Mouse (Mus musculus) small intestine, adult 2 months (tissue): ENCODE results near the gene Asic4.

Experiments
- CTCF ChIP-seq: fragments of 200-500 bp; IDR thresholded peaks from 2 replicates; pipeline ENCODE4 v1.5.1; 2012; ENCODE audit warnings: low read depth, mild to moderate bottlenecking, control low read depth, inconsistent platforms, low read length, moderate library complexity, mixed read lengths; ENCODE audit not compliant: insufficient replicate concordance, insufficient read length; ENCODE audit errors: extremely low read depth
- POLR2A ChIP-seq: fragments of 200-500 bp; IDR thresholded peaks from 2 replicates; pipeline ENCODE4 v1.6.1; 2012; ENCODE audit warnings: low read depth, mild to moderate bottlenecking, control low read depth, inconsistent platforms, low read length, moderate library complexity

DNA sequence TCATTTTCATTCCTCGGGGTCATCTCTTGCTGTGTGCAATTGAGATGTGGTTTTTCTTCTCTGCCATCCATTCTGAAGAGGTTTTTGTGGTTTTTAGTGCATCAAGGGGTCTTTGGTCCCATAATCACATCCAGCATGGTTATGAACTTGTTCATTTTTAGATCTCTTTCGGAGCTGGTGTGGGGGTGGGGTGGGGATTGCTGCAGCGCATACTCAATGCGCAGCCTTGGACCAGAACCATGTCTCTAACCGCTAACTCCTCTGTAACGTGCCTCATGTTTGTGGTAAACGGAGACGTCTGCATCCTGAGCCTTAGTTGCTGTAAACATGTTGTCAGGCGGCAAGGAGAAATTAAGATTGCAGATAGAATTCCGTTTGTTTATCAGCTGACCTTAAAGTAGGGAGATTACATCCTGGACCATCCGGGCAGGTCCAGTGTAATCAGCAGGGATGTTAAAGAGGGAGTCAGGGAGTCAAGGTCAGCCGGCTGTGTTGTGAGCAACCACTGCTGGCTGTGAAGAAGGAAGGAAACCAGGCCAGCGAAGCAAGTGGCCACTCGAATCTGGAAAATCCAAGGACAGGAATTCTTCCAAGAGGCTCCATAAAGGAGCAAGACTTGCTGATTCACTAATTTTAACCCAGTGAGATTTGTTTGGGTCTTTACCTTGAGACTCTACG is 66.6 kb downstream of the Asic4 start:
- TF ChIP-seq CTCF (no peak), POLR2A (no peak)
